Mouse (Mus musculus) ES-Bruce4 (cell line): ENCODE results near the gene Aldh5a1.

Experiments
- CTCF ChIP-seq: IDR thresholded peaks from one replicate; pipeline ENCODE4 v1.8.1; 2011; ENCODE audit warnings: low read depth, low read length
- POLR2A ChIP-seq: IDR thresholded peaks from one replicate; pipeline ENCODE4 v1.8.1; 2011; ENCODE audit warnings: low read length; ENCODE audit not compliant: insufficient read depth

DNA sequence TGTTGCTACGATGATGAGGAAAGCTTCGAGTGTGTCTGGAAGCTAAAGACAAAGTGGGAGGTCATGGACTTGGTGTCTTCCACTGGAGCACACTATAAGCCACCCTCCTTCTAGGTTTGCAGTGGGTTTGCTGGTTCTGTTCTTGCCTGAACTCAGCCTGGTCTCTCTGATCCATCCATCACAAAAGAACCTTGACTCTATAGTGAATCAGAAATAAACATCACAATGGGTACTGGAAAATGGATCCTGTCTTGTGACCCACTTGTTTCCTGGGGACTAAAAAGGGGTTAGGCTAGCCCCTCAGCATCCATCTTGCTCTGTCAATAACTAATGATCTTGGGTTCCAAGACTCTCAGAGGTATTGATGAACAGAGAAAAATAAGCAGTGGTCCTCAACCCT is 35.5 kb downstream of the Aldh5a1 start:
- no peak for TF ChIP-seq CTCF
- TF ChIP-seq POLR2A: no peak
